Mouse (Mus musculus) ES-E14 (cell line): ENCODE results near the gene Gmeb1.

ENCODE experiments used
- MAFK ChIP-seq: IDR thresholded peaks from 2 replicates; pipeline ENCODE4 v1.6.1; 2014; ENCODE audit warnings: mild to moderate bottlenecking, low read depth, low read length, inconsistent platforms; ENCODE audit not compliant: insufficient read depth
- ZNF384 ChIP-seq: IDR thresholded peaks from 2 replicates; pipeline ENCODE4 v1.6.1; 2012; ENCODE audit warnings: low read depth, low read length, inconsistent platforms

DNA sequence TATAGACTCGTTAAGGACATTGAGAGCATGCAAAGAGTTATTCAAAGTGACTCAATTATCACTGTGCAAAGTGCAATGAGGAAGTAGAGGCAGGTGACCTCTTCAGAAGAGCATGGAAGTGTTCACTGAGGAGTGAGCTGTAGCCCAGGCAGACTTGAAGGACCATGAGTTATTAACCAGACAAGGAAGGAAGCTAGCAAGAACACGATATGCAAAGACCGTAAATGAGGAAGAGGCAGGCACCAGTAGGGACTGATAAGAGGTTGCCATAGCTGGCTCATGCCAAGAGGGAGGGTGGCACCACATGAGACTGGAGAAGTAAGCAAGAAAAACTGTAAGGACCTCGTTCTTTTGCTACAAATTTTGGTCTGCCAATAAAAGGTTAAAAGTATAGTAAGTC, 46.6 kb downstream of the Gmeb1 start:
- TF ChIP-seq MAFK = no peak
- TF ChIP-seq ZNF384 = no peak
